Mouse (Mus musculus): ENCODE results near the gene Fastkd3.
"Not testable (repeated sequence)": the region's sequence is repeated elsewhere in the genome, so short reads cannot be mapped to it uniquely, and the experiment has no call there.

The Fastkd3 gene

DNA sequence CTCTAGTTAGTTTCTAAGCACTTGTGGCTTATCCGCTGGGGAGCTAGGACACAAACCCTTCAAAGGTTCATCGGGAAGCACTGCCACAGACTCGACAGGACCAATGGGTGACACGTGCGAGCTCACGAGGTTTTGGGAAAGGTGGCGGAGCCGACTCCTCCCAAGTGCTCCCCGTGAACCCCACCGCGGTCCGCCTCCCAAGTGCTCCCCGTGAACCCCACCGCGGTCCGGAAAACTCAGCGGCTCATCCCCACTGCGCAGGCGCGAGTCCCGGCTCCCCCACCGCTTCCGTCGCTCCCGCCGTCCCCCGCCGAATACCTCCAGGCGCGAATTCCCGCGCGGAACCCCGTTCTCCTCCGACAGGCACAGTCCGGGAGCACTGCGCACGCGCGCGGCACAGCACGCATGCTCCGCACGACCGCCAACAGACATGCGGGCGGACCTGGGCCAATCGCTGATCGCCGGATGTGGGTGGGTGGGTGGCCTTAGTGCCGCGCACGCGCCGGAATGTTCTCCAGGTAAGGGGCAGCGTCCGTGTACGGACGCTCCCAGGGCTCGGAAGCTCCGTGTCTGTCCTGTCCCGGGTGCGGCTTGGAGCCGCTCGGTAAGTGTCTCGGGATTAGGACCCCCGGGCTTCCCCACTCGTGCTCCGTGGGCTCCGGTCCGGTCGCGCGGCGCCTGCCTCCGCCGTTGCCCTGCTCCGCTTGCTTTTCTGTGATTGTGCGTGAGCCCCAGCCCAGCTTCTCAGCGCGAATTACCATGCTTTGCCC lies at the start of gene Fastkd3, which contains the start of gene Mtrr:
Gene Fastkd3, plus strand, starts transcription at position 488 of the 770 bp plus-strand sequence.
Gene Mtrr, minus strand, starts transcription at position 403 of the 770 bp plus-strand sequence.
- DNase-seq: peak; percentile 98

GRCm38 (mm10) chr13:68553391-68553790 lies 28.6 kb upstream of the Fastkd3 start:
- not testable (repeated sequence) for DNase-seq

GRCm38 (mm10) chr13:68568110-68568509 lies 13.9 kb upstream of the Fastkd3 start:
- no peak for DNase-seq

DNA sequence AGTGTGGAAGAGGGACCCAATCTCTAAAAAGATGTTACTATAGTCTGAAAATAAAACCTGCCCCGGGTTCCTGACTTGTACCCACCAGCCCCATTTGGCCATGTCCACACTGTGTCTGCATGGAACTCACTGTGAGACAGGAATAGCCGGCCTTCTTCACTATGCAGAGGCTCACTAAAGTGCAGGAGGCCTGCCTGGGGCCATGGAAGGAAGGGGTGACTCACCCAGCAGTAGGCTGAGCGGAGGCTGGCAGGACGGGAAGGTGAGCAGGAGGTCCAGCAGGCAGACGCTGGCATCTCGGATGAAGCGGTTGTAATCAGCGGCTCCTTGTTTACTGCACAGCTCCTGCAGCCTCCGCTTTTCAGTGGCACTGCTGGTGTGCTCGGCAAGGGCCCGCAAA lies 13.5 kb upstream of the Fastkd3 start:
- DNase-seq: no peak

DNA sequence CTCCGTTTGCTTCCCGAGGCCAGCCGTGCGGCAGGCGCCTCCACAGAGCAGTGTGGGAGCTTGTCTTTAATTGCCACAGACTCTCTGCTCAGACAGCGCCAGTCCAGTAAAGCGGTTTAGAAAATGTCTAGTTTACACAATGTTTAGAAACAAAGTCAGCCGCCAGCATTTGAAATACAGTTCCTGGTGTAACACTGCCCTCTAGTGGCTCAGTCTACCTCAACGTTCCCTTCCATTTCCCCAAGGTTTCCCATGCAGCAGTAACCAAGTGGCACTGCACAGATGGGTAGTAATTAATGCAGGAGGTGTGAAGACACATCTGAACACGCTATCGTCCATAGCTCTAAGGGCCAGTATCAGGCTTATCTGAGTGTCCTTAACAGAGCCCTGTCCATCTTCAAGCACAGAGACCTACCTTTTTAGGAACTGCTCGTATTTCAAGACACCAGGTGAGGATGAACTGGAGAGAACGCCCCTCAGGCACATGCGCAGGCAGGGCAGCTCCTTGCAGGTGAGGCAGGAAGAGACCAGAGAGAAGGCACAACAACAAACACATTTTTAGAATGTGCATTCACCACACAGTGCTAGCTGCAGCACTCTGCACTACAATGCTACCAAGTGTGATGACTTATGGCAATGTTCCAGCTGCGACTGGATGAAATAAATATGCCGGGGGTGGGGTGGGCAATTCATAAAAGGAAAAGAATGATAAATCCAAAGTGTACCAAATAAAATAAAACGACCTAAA lies 12.3 kb upstream of the Fastkd3 start:
- DNase-seq: peak; percentile 40

GRCm38 (mm10) chr13:68572247-68572646 lies 9.8 kb upstream of the Fastkd3 start:
- no peak for DNase-seq

DNA sequence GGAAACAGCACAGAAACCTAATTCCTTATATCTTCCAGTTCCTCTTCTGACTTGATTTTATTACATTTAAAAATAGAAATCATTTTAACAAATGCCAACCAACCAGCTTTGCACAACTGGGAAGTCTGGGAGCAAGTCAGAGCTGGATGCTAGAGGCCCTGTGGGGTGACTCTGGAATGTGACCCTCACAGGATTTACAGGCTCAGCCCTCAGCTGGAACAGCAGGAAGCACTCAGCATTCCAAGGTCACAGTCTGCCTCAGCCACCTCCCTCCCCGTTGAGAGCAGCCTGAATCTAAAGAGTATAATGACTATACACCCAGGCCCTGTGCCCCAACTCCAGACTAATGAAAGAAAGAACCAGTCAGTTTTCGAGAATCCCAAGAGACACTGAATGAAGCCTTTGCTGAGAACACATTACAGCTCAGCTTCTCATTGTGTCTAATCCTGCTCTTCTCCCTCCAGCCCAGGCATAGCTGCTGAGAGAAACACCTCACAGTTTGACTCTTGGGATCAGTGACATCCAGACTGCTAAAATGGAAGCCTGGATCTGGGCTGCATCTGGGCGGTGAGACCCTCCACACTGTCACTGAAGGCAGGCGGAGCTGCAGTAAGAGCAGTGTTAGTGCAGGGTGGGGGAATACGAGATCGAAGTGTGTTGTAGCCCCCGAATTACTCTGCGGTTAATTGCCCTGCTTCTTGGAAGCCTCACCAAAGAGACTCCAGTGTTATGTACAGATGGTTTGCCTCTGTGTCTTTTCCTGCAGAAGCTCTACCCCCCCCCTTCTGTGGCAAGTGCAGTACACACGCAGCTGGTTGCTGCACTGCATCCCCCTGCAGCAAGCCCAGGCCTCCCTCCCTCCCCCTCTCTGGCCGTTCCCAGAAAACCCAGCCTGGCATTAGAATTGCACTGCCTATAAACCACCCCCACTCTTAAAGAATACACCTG lies 8.8 kb upstream of the Fastkd3 start:
- DNase-seq: no peak

GRCm38 (mm10) chr13:68574398-68574797 lies 7.6 kb upstream of the Fastkd3 start:
- no peak for DNase-seq

- no peak for DNase-seq
Measured at GRCm38 (mm10) chr13:68577945-68578344, 4.1 kb upstream of the Fastkd3 start.

- DNase-seq: peak; percentile 24
Measured at GRCm38 (mm10) chr13:68581086-68581740, 821 bp upstream of the Fastkd3 start.

GRCm38 (mm10) chr13:68582517-68582780 lies 415 bp downstream of the Fastkd3 start:
- DNase-seq: no peak

GRCm38 (mm10) chr13:68583961-68584360 lies 1.9 kb downstream of the Fastkd3 start:
- peak; percentile 40 for DNase-seq

DNA sequence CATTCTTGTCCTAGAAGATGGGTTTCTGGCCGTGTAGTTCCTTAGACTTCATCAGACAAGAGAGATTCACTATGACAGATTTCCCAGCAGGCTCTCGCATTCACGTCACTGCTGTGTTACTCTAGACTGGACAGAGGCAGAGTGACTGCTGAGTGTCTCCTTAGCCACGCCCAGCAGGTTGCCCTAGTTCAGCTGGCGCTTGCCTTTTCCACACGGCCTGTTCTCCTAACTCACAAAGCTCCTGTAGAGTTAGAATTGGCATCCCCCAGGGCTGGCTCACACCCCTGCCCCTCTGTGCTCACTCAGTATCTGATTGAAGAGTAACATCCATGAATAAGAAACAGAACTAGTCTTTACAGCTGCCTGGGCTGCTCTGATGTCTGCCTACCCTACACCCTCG lies 3.4 kb downstream of the Fastkd3 start:
- DNase-seq: no peak

DNA sequence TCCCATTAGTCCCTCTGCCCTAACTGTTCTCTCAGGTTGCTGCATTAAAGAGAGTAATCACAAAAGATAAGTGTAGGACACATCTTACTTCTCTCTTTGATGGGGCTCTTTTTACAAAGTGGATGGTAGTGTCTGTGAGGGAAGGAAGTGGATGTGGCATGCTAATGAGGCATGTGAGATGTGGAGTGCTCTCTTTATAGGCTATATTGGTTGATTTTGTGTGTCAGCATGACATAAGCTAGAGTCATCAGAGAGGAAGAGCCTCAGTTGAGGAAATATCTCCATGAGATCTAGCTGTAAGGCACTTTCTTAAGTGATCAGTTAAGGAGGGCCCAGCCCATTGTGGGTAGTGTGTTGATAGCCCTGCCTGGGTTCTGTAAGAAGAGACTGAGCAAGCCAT lies 6.3 kb downstream of the Fastkd3 start:
- DNase-seq: no peak

- no peak for DNase-seq
Measured at GRCm38 (mm10) chr13:68593797-68594196, 11.8 kb downstream of the Fastkd3 start.

- DNase-seq: no peak
Measured at GRCm38 (mm10) chr13:68597199-68597598, 15.2 kb downstream of the Fastkd3 start, which contains the start of gene 1700001L19Rik. Gene 1700001L19Rik (plus strand): TSS chr13:68597421.

GRCm38 (mm10) chr13:68597667-68598066 lies 15.6 kb downstream of the Fastkd3 start:
- DNase-seq: no peak

- no peak for DNase-seq
Measured at GRCm38 (mm10) chr13:68598953-68599352, 16.9 kb downstream of the Fastkd3 start.

- no peak for DNase-seq
Measured at GRCm38 (mm10) chr13:68601184-68601583, 19.1 kb downstream of the Fastkd3 start.

- DNase-seq: no peak
Measured at GRCm38 (mm10) chr13:68603085-68603484, 21.1 kb downstream of the Fastkd3 start.

GRCm38 (mm10) chr13:68605689-68606126 lies 23.7 kb downstream of the Fastkd3 start:
- DNase-seq: peak; percentile 30

DNA sequence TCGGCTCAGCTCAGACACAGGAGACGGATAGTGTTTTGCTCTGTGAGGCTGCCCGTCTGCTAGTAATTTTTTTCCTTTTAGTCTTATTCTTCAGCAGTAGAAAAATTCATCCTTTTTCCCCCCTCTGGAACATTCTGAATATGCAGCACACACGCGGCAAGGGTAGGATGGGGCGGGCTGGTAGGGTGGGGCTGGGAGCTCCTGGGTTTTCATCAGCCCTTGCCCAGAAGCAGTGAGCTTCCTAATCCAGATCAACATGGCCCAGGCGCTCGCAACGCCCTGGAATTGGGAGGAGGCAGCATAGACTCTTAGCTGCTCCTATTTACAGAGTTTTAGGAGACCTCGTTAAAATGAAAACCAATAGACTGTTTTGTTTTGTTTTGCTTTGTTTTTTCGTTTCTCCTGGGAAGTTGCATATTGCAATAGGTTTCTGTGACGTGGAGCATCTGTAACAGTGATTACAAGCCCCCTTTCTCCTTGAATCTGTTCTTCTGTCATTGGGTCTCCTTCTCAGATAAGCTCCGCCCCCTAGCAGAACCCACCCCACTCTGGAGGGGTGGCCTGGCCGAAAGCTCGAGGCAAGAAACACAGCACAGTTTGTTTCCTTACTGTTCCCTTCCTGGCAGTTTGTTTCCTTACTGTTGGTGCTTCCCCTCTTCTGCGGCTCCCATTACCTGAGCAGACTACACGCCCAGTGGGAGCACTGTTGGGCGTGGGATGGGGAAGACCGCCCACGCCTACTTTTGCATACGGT lies 25.8 kb downstream of the Fastkd3 start:
- DNase-seq: no peak

All from cerebellum, adult 9-11 months (tissue).